Mouse (Mus musculus): ENCODE results near the gene Krt24.
"Not testable (repeated sequence)": the region's sequence is repeated elsewhere in the genome, so short reads cannot be mapped to it uniquely, and the experiment has no call there.

Gene Krt24

DNA sequence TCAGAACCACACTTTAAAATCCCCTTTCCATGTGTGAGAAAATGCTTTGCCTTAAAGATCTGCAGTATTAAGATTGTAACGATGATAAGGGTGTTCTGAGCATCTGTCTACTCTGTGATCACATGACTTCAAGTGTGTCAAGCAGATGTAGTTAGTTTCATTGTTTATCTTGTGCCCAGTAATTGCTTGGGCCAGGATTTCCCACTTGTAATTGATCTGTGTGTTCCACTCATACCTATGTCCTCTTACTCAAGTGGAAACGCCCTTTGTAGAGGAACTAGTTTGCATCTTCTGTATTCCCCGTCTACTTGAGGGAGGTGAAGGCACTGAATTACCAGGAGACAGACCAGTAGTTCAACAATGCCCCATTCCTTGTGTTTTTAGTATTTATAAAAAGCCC, 34.4 kb downstream of the Krt24 start:
- peak; percentile 5 for DNase-seq

- DNase-seq = peak; percentile 89
Measured at GRCm38 (mm10) chr11:99250241-99250640, 34.8 kb downstream of the Krt24 start.

GRCm38 (mm10) chr11:99249115-99249514, 35.9 kb downstream of the Krt24 start:
- DNase-seq = peak; percentile 68

DNA sequence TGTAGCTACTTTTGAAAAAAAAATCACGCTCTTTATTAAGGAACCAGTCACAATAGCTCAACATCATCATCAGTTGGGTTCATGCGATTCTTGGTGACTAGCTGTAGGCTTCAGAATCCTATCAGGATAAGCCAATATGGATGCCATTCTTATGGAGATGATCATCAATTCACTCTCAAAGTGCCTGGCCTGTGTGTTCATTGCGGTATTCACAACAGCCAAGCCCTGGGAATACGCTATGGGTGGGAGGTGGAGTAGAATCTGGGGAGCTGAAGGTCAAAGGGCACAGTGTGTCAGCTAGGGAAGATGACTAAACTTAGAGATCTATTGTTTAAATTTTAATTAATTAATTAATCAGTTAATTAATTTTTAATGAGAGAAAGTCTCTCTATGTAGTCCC, 37.1 kb downstream of the Krt24 start:
- no peak for DNase-seq

GRCm38 (mm10) chr11:99244519-99244918, 40.5 kb downstream of the Krt24 start:
- not testable (repeated sequence) for DNase-seq

DNA sequence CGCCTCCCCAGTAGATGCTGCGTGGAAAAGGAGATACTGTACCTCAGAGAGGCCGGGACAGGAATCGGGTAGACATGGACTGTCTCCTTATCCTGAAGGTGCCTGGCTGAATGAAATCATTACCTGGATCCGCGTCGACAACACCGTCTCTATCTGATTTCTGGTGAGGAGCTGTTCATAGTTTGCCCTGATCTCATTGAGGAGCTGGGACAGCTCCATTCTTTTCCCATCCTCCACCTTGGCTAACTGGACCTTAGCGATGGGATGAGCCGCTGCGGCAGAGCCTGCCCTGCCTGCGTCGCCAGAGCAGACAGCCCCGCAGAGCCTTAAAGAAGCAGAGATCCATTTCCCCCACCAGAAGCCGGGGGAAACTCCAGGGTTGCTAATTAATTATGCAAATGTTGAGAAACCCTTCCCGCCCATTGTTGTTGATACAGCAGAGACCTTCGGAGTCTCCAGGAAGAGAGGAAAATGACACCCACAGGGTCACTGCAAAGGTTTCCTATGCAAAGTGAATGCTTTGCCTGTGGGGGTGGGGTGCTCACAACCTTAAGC, 41.2 kb downstream of the Krt24 start, which contains the start of gene Krt222:
Krt222 (minus strand) TSS at position 266 of the 555 bp plus-strand sequence.
- peak; percentile 94 for DNase-seq

GRCm38 (mm10) chr11:99243200-99243819, 41.8 kb downstream of the Krt24 start:
- no peak for DNase-seq

DNA sequence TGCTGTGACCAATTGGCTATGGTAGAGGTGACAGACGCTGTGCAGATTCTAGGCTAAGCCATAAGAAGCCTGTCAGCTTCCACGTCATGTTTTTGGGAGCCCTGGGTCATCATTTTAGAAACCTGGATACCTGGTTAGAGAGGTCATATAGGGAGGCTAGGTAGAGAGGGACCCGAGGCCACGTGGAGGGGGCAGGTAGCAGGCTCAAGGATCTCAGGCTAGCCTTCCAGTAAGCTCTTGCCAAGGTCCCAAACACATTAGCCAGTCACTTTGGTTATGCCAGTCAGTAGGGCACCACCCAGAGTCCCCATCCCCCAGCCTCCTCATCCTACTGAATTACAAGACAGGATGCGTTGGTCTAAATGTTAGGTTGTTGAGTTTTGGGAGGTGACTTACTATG, 43.0 kb downstream of the Krt24 start:
- DNase-seq = no peak

GRCm38 (mm10) chr11:99238468-99238867, 46.6 kb downstream of the Krt24 start:
- peak; percentile 92 for DNase-seq

DNA sequence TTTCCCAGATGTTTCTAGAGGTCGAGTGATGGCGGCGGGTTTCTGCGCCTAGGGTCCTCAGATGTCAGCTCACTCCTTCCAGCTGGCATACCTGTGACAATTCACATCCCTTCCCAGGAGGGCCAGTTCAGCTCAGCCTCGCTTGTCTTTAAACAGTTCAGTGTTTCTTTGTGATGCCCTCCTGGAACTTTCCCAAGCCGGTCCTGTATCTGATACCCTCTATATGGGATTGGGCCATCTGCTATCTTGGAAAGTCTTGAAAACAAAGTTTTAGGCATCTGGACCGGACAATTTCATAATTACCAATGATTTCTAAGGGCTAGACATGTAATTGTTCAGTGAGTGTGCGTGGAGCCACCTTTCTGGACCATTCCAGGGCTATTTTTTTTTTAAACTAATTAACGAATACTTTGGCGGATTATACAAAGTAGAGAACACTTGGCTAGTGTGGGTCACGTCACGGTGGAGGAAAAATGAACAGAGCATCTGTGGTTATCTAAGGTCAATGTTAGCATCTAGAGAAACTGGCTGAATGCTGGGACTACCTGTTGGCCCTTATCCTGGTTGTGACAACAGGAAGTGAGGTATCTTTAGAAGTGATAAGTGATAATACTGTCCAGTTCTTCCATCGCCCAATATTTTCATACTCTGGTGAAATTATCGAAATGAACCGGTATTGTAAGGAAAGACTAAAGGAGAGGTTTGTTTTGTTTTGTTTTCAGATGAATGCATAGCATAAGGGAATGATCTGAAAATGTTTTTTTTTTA, 53.8 kb downstream of the Krt24 start:
- peak; percentile 11 for DNase-seq

GRCm38 (mm10) chr11:99230261-99231048, 54.6 kb downstream of the Krt24 start, which contains the start of gene Smarce1:
Gene Smarce1, minus strand, starts transcription at chr11:99231017.
- peak; percentile 97 for DNase-seq
